Mouse (Mus musculus): ENCODE data around the gene Chuk.

GRCm38 (mm10) chr19:44107661-44108521 is 611 bp upstream of the Chuk start:
- no peak for TF ChIP-seq CHD2 (IDR thresholded peaks at IDR 0.05; ENCODE audit: low read depth, low read length)
- no peak for TF ChIP-seq ZNF384 (IDR thresholded peaks at IDR 0.05; ENCODE audit: low read depth, low read length)
- no peak for TF ChIP-seq HCFC1 (IDR thresholded peaks at IDR 0.05; ENCODE audit: borderline replicate concordance, insufficient read depth, low read length)
